Mouse (Mus musculus) liver, embryonic 14.5 days (tissue): ENCODE measurements around the gene Igfbp4. TPM values are rescaled to one million over a fixed set of nuclear protein-coding genes. Genes with fewer than 3 reads are reported as not detected.
A peak's percentile ranks its signal among the peaks of the same experiment; 100 is the strongest.

Source experiments
- ATAC-seq: fragments of 200-750 bp; cut with Nextera tagmentation; 2 replicates; pipeline ENCODE4 v1.8.0; 2017; ENCODE audit warnings: moderate number of reproducible peaks, mild to moderate bottlenecking, moderate library complexity; ENCODE audit not compliant: insufficient read depth
- DNase-seq, 3 experiments: peaks; one replicate each; pipeline ENCODE4 v3.0.0-alpha.2; 2012 to 2013; ENCODE audit warnings: low read depth in 3 of 3, low spot score in 3 of 3
- H3K27ac ChIP-seq: fragments of 300-500 bp; sonication (generic); 2 replicates; pipeline ENCODE4 v1.5.1; 2014; ENCODE audit warnings: moderate library complexity, mild to moderate bottlenecking, control low read depth, inconsistent platforms
- H3K27me3 ChIP-seq: fragments of 300-500 bp; sonication (generic); 2 replicates; pipeline ENCODE4 v1.6.1; 2014; ENCODE audit warnings: mild to moderate bottlenecking, low read length, moderate library complexity; ENCODE audit not compliant: control insufficient read depth, insufficient read depth
- H3K36me3 ChIP-seq: fragments of 300-500 bp; sonication (generic); replicated peaks from 2 replicates; pipeline ENCODE4 v1.6.1; 2014; ENCODE audit warnings: low read depth; ENCODE audit not compliant: control insufficient read depth, insufficient read depth
- H3K4me1 ChIP-seq, 2 experiments: fragments of 200-500 bp in 1 of 2; fragments of 300-500 bp in 1 of 2; sonication (generic) in 1 of 2; replicated peaks; 2 replicates each; pipeline ENCODE4 v1.6.1; 2012 to 2014; ENCODE audit warnings: antibody characterized with exemption in 1 of 2, inconsistent platforms in 1 of 2, low read length in 1 of 2; ENCODE audit not compliant: control insufficient read depth in 2 of 2, insufficient read depth in 2 of 2
- H3K4me2 ChIP-seq: fragments of 300-500 bp; sonication (generic); 2 replicates; pipeline ENCODE4 v1.6.1; 2014; ENCODE audit warnings: low read depth, mild to moderate bottlenecking, control low read depth, moderate library complexity
- H3K4me3 ChIP-seq, 2 experiments: fragments of 200-500 bp in 1 of 2; fragments of 300-500 bp in 1 of 2; sonication (generic) in 1 of 2; 2 replicates each; pipeline ENCODE4 v1.5.1; 2012 to 2014; ENCODE audit warnings: low read depth in 2 of 2, low read length in 2 of 2, mild to moderate bottlenecking in 2 of 2, control low read depth in 1 of 2, inconsistent platforms in 1 of 2, moderate library complexity in 1 of 2; ENCODE audit not compliant: insufficient read depth in 1 of 2
- H3K9ac ChIP-seq: fragments of 300-500 bp; sonication (generic); replicated peaks from 2 replicates; pipeline ENCODE4 v1.6.1; 2014; ENCODE audit warnings: mild to moderate bottlenecking, control low read depth, moderate library complexity
- H3K9me3 ChIP-seq: fragments of 300-500 bp; sonication (generic); 2 replicates; pipeline ENCODE4 v1.6.1; 2016; ENCODE audit warnings: low read length, mixed read lengths; ENCODE audit not compliant: control insufficient read depth
- CTCF ChIP-seq: IDR thresholded peaks from 2 replicates; pipeline ENCODE4 v1.5.1; 2016; ENCODE audit warnings: antibody characterized with exemption, low read depth, control low read depth
- EP300 ChIP-seq: IDR thresholded peaks from 2 replicates; pipeline ENCODE4 v1.6.1; 2016; ENCODE audit warnings: antibody characterized with exemption, low read depth
- WGBS: fragments of 180-500 bp; shearing (Covaris S2); extraction: QIAGEN DNeasy Blood & Tissue Kit; methylation state at CpG from one replicate; pipeline ENCODE4 v1.1.7; 2014; ENCODE audit not compliant: insufficient replicate concordance; 5-methylcytosine and 5-hydroxymethylcytosine counted together
- polyA plus RNA-seq, 2 experiments: library from polyadenylated mRNA; depleted of rRNA in 1 of 2; stranded (reverse) in 1 of 2; unstranded in 1 of 2; fragments of >200 nt; fragmentation: Nextera tagmentation in 1 of 2; extraction: Ambion mirVana in 1 of 2; gene quantifications; 2 replicates each; pipeline versions ENCODE4 v1.2.1 to v1.2.3; 2012 to 2014

The Igfbp4 gene
- polyA plus RNA-seq, 2 experiments, result 71.4 to 115 TPM

DNA sequence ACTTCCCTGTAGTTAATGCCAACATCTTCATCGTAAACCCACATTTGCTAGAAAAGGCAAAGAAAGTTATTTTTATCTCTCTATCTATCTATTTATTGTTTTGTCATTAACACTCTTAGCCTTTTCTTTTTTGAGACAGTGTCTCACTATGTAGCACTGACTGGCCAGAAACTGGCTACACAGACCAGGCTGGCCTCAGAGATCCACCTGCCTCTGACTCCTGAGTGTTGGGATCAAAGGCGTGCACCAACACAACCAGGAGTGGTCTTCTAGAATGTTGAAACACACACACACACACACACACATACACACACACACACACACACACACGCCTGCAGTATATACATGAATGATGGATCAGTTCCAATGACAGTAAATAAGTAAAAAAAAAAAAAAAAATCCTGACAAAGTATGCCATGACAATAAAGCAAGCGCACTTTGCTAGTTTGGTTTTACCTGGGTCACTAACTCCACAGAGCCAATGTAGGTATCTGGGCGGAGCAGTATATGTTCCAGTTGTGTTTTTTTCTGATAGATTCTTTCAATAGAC is 18.6 kb upstream of the Igfbp4 start:
- TF ChIP-seq EP300 (no peak), CTCF (no peak)
- Histone ChIP-seq H3K27ac (no peak overlapping the region), H3K9me3 (no peaks in the 10 kb centered on the region), H3K4me3 (peak overlapping the region; percentile 79 to 100), H3K9ac (peak overlapping the region; percentile 88), H3K4me2 (peak overlapping the region; percentile 75), H3K27me3 (no peaks in the 10 kb centered on the region), H3K36me3 (peaks cover 55% of the 10 kb centered on the region), H3K4me1 (peaks cover 13 to 15% of the 10 kb centered on the region in 2 experiments)
- WGBS, result 62% methylated on average over 5 of the region's 5 CpGs
- ATAC-seq, result no peak
- DNase-seq, result no peak

DNA sequence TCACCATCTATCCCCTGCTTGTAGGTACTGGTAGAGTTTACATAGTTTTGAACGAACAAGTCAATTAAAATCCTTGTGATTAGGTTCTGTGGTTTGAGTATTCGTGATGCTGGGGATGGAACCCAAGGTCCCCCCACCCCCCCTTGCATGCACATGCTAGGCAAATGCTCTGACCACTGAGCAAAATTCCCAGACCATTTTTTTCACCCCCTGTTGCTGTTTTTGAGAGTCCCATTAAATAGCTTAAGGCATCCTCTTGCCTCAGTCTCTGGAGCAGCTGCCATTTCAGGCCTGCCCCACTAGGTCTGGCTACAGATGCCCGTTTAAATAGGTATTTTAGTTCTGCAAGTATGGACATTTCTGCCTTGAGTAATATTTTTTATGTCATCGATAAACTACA is 17.9 kb upstream of the Igfbp4 start:
- H3K36me3 ChIP-seq, result peaks cover 49% of the 10 kb centered on the region
- ATAC-seq, result no peak

DNA sequence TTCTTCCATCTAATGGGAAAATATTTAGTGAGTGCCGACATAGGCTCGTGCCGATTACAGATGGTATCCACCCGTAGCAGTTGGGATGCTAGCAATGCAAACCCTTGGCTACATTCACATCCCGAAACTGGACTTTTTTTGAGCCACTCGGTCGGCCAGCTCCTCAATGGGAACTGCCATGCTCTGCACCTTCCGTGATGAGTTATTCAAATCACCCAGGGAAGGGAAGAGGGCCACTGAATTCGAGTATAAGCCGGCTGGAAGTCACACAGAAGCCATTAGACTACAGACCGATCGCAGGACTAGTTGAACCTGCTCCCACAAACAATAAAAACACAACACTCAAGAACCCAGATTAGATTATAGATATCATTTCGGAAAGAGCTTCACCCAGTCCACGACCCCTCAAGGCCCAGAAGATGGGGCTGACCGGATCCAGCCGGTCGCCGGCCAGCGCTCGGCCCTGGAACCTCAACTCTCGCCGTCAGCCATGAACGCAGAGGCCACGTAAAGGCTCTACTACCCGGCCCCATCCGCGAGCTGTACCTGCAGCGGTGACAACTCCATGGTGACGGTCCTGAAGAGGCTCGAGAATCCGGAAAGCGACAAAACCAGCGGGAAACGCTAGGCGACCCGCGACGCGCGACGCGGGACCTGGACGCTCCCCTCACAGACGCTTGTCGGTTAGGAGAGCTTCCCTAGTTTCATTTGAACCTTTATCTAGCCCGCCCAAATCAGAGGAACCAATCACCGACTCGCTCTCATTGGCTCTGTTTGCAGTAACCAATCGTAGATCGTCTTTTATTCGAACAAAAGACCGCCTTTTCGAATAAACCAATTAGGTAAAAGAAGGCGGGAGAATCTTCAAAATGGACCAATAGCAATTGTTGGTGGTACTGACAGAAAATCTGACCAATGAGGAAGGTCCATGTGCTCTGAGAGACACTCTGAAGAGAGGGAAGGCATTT is 17.3 kb upstream of the Igfbp4 start, which contains the start of gene Top2a:
Gene Top2a (minus strand): TSS at position 690 of the 968 bp plus-strand sequence.
- H3K36me3 ChIP-seq, result peaks cover 42% of the 10 kb centered on the region
- peak within 1 kb of the TSS; percentile 88 for H3K9ac ChIP-seq
- peak; percentile 83 for TF ChIP-seq EP300
- TF ChIP-seq CTCF, result 0 out of 2 replicates have a peak, but pooled peaks have one; percentile 19
- peak within 1 kb of the TSS; percentile 44 for H3K27ac ChIP-seq
- peak within 1 kb of the TSS; percentile 79 to 100 for H3K4me3 ChIP-seq
- peak; percentile 96 to 99 (median 98) for DNase-seq
- H3K4me2 ChIP-seq, result peak within 1 kb of the TSS; percentile 81
- under 1% methylated on average over 54 of the region's 54 CpGs for WGBS
- H3K9me3 ChIP-seq, result no peaks in the 10 kb centered on the region
- H3K27me3 ChIP-seq, result no peaks in the 10 kb centered on the region
- peak; percentile 94 for ATAC-seq
- H3K4me1 ChIP-seq, result peaks cover 13 to 15% of the 10 kb centered on the region in 2 experiments

More for the DNA sequence above, 17.9 kb upstream of the Igfbp4 start:
- Histone ChIP-seq H3K4me2 (peak overlapping the region; percentile 75), H3K9me3 (no peaks in the 10 kb centered on the region), H3K27me3 (no peaks in the 10 kb centered on the region), H3K4me3 (peak overlapping the region; percentile 79 to 100), H3K27ac (peak overlapping the region; percentile 44), H3K4me1 (peaks cover 13 to 15% of the 10 kb centered on the region in 2 experiments), H3K9ac (peak overlapping the region; percentile 88)
- TF ChIP-seq CTCF (no peak), EP300 (no peak)
- 1% methylated on average over 4 of the region's 4 CpGs for WGBS
- no peak for DNase-seq

DNA sequence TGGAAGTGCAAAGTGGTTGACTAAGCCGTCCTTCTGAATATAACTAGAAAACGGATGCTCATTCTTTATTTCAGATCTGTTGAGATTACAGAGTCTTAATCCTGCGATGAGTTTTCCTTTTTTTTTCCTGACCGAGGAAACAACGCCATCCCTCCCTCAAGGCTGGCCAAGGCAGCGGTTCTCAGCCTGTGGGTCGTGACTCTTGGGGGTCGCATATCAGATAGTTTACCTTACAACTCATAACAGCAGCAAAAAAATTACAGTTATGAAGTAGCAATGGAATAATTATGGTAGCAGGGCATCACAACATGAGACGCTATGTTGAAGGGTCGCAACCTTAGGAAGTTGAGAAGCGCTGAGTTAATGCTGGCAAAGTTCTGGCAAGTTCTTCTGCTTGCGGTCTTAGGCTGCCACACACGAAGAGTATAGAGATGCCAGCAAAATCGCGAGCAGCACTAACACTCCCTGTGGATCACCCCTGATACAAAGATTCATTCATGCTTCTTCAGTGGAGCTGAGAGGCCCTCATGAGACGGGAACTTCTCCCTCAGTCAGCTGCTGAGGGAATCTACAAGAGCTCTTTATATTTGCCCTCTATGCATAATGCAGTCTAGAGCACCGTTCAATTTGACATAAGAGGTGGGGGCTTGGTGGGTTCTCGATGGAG is 16.4 kb upstream of the Igfbp4 start:
- ATAC-seq (no peak; the same call in 1 of the 2 replicates), DNase-seq (no peak)
- WGBS, result 39% methylated on average over 18 of the region's 18 CpGs
- Histone ChIP-seq H3K4me1 (peaks cover 13 to 15% of the 10 kb centered on the region in 2 experiments), H3K36me3 (peaks cover 34% of the 10 kb centered on the region), H3K9me3 (no peaks in the 10 kb centered on the region), H3K4me3 (peak overlapping the region; percentile 53 to 59), H3K27me3 (no peaks in the 10 kb centered on the region), H3K9ac (peak overlapping the region; percentile 50; the same call in 1 of the 2 replicates), H3K4me2 (peak overlapping the region; percentile 81), H3K27ac (no peak overlapping the region; the same call in 1 of the 2 replicates)
- TF ChIP-seq EP300 (no peak), CTCF (no peak)
